9 mouse cellular contexts compared by ENCODE assay signal in the genomic region with DNA sequence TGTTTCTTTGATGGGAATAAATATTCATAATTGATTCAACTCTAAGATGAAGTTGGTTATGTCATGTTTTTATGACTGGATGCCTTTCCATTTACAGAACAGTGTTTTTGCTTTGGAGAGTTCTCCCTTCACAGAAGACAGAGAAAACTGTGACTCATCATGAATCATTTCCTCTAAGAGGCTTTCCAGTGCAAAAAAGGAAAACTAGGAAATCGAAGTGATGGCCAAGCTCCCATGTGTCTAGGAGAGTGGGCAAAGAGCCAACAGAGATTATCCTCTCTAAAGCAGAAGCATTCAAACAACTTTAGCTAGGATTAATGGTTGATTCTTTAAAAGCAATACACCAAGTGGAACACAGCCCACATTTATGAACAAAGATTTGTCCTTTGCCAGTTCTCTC.
A peak's percentile ranks its signal among the peaks of the same experiment; 100 is the strongest.
DNase-seq lines count a peak whose midpoint lies in the region; ATAC-seq lines count a peak whose summit lies in the region.
"Had no signal": no experiment of that assay in that cellular context is flagged by ENCODE, and none has a peak within 500 bp of the region (broad histone marks: within the 10 kb centered on the region; RNA-seq: fewer than 3 reads in every experiment).

No protein-coding gene starts in this region.

- H3K4me2 ChIP-seq in embryonic facial prominence, embryonic 14.5 days (ENCODE audit: low read depth, low read length): no peak overlapping the region

- H3K27me3 ChIP-seq in heart, embryonic 10.5 days (ENCODE audit: insufficient read depth, poor library complexity, severe bottlenecking): no peaks in the 10 kb centered on the region
- H3K27me3 ChIP-seq in embryonic facial prominence, embryonic 14.5 days (replicated peaks; ENCODE audit: control insufficient read depth, insufficient read depth, low read length): no peaks in the 10 kb centered on the region

- H3K4me1 ChIP-seq in heart, embryonic 10.5 days: no peaks in the 10 kb centered on the region
- no peaks in the 10 kb centered on the region for H3K4me1 ChIP-seq in embryonic facial prominence, embryonic 14.5 days (ENCODE audit: control insufficient read depth, insufficient read depth, low read length)

- ATAC-seq in embryonic facial prominence, embryonic 14.5 days (ENCODE audit: low read depth): peak; percentile 18; the same call in 1 of the 2 replicates
- no peak for ATAC-seq in activated CD4-positive, CD25-positive, alpha-beta regulatory T cell, adult 4 months

- no peak overlapping the region for H3K4me3 ChIP-seq in heart, embryonic 10.5 days
- no peak overlapping the region for H3K4me3 ChIP-seq in embryonic facial prominence, embryonic 14.5 days (ENCODE audit: low read depth, low read length)

- DNase-seq in heart, adult 11 months: peak; percentile 82
- DNase-seq in heart, embryonic 10.5 days (ENCODE audit: low spot score): no peak
- DNase-seq in MN1 (ENCODE audit: low spot score): peak; percentile 17
- DNase-seq in embryonic facial prominence, embryonic 14.5 days (ENCODE audit: low spot score): peak; percentile 82
- peak; percentile 25 for DNase-seq in left cerebral cortex, adult 11 months (ENCODE audit: low spot score)
- DNase-seq in c-Kit-positive CD71-positive TER-119-positive erythroid progenitor cells, embryonic 14.5 days (ENCODE audit: low spot score): no peak
- no peak for DNase-seq in testis, postnatal 10 days (ENCODE audit: low spot score)

- H3K9me3 ChIP-seq in heart, embryonic 10.5 days: no peaks in the 10 kb centered on the region
- H3K9me3 ChIP-seq in embryonic facial prominence, embryonic 14.5 days (ENCODE audit: control insufficient read depth, low read length): no peaks in the 10 kb centered on the region

- 48% methylated on average over 1 of the region's 1 CpGs for WGBS in heart, embryonic 10.5 days
- 37% methylated on average over 1 of the region's 1 CpGs for WGBS in embryonic facial prominence, embryonic 14.5 days

- H3K9ac ChIP-seq in embryonic facial prominence, embryonic 14.5 days (ENCODE audit: low read depth, low read length): no peak overlapping the region

- no peaks in the 10 kb centered on the region for H3K36me3 ChIP-seq in heart, embryonic 10.5 days
- no peaks in the 10 kb centered on the region for H3K36me3 ChIP-seq in embryonic facial prominence, embryonic 14.5 days (ENCODE audit: control insufficient read depth, insufficient read depth, low read length)

- H3K27ac ChIP-seq in heart, embryonic 10.5 days: no peak overlapping the region
- no peak overlapping the region for H3K27ac ChIP-seq in embryonic facial prominence, embryonic 14.5 days (replicated peaks; ENCODE audit: low read depth, low read length)
- H3K27ac ChIP-seq: macrophage had no signal

Comparison
In these comparisons a context has a peak if more than half of its experiments do, and no peak if none do; other contexts are left out.
1. DNase-seq: peak in heart, adult 11 months (single experiment), MN1 (single experiment), embryonic facial prominence, embryonic 14.5 days (single experiment) and left cerebral cortex, adult 11 months (single experiment); none in heart, embryonic 10.5 days (single experiment), c-Kit-positive CD71-positive TER-119-positive erythroid progenitor cells, embryonic 14.5 days (single experiment) and testis, postnatal 10 days (single experiment).